Mouse (Mus musculus) ES-E14 (cell line): ENCODE results near the gene Tle2. TPM values are rescaled to one million over a fixed set of nuclear protein-coding genes. Genes with fewer than 3 reads are reported as not detected.

Experiments
- DNase-seq: peaks from one replicate; pipeline ENCODE4 v3.0.0-alpha.2; 2013; ENCODE audit warnings: low read depth, low spot score
- H3K27ac ChIP-seq: 2 replicates; pipeline ENCODE4 v1.5.1; 2012; ENCODE audit warnings: low read depth, mild to moderate bottlenecking, low read length, moderate library complexity, mixed read lengths; ENCODE audit not compliant: poor library complexity, insufficient read depth, severe bottlenecking
- H3K36me3 ChIP-seq: 2 replicates; pipeline ENCODE4 v1.6.1; 2012; ENCODE audit warnings: mild to moderate bottlenecking, low read length, moderate library complexity, mixed read lengths; ENCODE audit not compliant: control insufficient read depth, poor library complexity, insufficient read depth, severe bottlenecking
- H3K4me1 ChIP-seq, 2 experiments: fragments of 150-350 bp in 1 of 2; sonication (generic) in 1 of 2; 2 replicates each; pipeline ENCODE4 v1.6.1; 2012; ENCODE audit warnings: low read length in 2 of 2, mild to moderate bottlenecking in 1 of 2, mixed read lengths in 1 of 2; ENCODE audit not compliant: control insufficient read depth in 2 of 2, insufficient read depth in 2 of 2, poor library complexity in 1 of 2
- H3K4me3 ChIP-seq, 2 experiments: fragments of 150-350 bp in 1 of 2; sonication (generic) in 1 of 2; 2 replicates each; pipeline ENCODE4 v1.5.1; 2012; ENCODE audit warnings: low read length in 2 of 2, low read depth in 1 of 2, mild to moderate bottlenecking in 1 of 2, mixed read lengths in 1 of 2; ENCODE audit not compliant: insufficient read depth in 1 of 2, poor library complexity in 1 of 2, severe bottlenecking in 1 of 2
- H3K9ac ChIP-seq: 2 replicates; pipeline ENCODE4 v1.6.1; 2012; ENCODE audit warnings: low read depth, mild to moderate bottlenecking, low read length, mixed read lengths; ENCODE audit not compliant: poor library complexity, insufficient read depth, severe bottlenecking
- H3K9me3 ChIP-seq: fragments of 150-350 bp; sonication (generic); 2 replicates; pipeline ENCODE4 v1.6.1; 2012; ENCODE audit warnings: low read depth, mild to moderate bottlenecking, low read length; ENCODE audit not compliant: control insufficient read depth, insufficient read depth
- CHD2 ChIP-seq: IDR thresholded peaks from 2 replicates; pipeline ENCODE4 v1.6.1; 2014; ENCODE audit warnings: mild to moderate bottlenecking, low read depth, low read length, inconsistent platforms
- HCFC1 ChIP-seq: IDR thresholded peaks from 2 replicates; pipeline ENCODE4 v1.6.1; 2012; ENCODE audit warnings: low read length, inconsistent platforms, borderline replicate concordance; ENCODE audit not compliant: insufficient read depth
- MAFK ChIP-seq: IDR thresholded peaks from 2 replicates; pipeline ENCODE4 v1.6.1; 2014; ENCODE audit warnings: mild to moderate bottlenecking, low read depth, low read length, inconsistent platforms; ENCODE audit not compliant: insufficient read depth
- ZC3H11A ChIP-seq: IDR thresholded peaks from 2 replicates; pipeline ENCODE4 v1.6.1; 2012; ENCODE audit warnings: low read depth, mild to moderate bottlenecking, inconsistent platforms, low read length, borderline replicate concordance
- ZNF384 ChIP-seq: IDR thresholded peaks from 2 replicates; pipeline ENCODE4 v1.6.1; 2012; ENCODE audit warnings: low read depth, low read length, inconsistent platforms
- in situ Hi-C, 2 experiments: fragments of 600-800 bp; cut with MboI; formaldehyde crosslinking; loops; one replicate each; pipeline ENCODE4 v1.15.1; 2025; ENCODE audit warnings: low sequenced_read_pairs in 2 of 2, inconsistent platforms in 1 of 2; ENCODE audit not compliant: unreplicated experiment in 2 of 2
- total RNA-seq: library from RNA; depleted of rRNA; stranded (reverse); fragments of 300-350 nt; gene quantifications from 2 replicates; pipeline ENCODE4 v1.2.3, GENCODE M21; 2012

Gene Tle2
- total RNA-seq, 1 experiment, result 2.4 TPM

DNA sequence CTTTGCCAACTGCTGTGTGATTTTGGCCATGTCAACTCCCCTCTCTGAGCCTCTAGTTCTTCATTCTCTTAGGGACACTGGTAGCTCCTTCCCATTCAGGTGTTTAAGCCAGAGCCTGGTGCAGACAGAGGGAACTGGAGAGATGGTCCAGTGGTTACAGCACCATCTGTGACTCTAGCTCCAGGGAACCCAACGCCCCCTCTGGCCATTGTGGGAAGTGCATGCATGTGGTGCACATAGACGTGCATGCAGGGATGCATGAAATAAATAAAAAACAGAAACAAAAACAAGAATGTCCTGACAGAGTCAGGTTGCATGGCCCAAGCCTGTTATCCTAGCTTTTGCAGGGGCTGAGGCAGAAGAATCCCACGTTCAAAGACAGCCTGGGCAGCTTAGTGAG, 18.1 kb upstream of the Tle2 start:
- DNase-seq, result no peak
- in situ Hi-C loops, result no loop called here
- TF ChIP-seq ZC3H11A (no peak), HCFC1 (no peak), ZNF384 (no peak), CHD2 (no peak), MAFK (no peak)
- no peaks in the 10 kb centered on the region for H3K36me3 ChIP-seq
- no peak overlapping the region for H3K27ac ChIP-seq
- H3K4me3 ChIP-seq, result no peak overlapping the region
- H3K9ac ChIP-seq, result no peak overlapping the region
- peaks cover 3 to 22% of the 10 kb centered on the region in 2 experiments; a peak in 3 of 4 replicates for H3K4me1 ChIP-seq
- H3K9me3 ChIP-seq, result no peaks in the 10 kb centered on the region

DNA sequence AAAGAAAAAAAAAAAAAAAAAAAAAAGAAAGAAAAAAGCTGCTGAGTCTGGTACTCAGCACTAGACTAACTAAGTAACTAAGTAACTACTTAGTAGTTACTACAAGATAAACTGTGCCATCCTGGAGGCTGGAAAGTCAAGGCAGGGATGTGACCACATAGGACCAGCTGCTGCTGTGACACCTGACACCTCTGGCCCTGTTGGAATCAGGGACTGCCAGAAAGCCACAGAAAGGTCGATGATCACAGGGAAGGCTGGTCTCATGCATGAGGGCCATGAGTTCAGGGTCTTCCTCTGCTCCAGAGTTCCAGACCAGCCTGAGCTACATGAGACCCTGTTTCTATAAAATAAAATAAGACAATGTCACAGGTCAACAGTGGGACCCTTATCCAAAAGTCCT, 16.9 kb upstream of the Tle2 start:
- in situ Hi-C loops, result no loop called here
- no peak overlapping the region; the same call in 1 of the 2 replicates for H3K27ac ChIP-seq
- peaks cover 7 to 23% of the 10 kb centered on the region in 2 experiments; a peak in 3 of 4 replicates for H3K4me1 ChIP-seq
- TF ChIP-seq ZNF384 (no peak), MAFK (no peak), CHD2 (no peak), ZC3H11A (no peak), HCFC1 (no peak)
- no peak overlapping the region for H3K4me3 ChIP-seq
- no peak for DNase-seq
- H3K9ac ChIP-seq, result no peak overlapping the region
- H3K36me3 ChIP-seq, result no peaks in the 10 kb centered on the region
- H3K9me3 ChIP-seq, result no peaks in the 10 kb centered on the region

DNA sequence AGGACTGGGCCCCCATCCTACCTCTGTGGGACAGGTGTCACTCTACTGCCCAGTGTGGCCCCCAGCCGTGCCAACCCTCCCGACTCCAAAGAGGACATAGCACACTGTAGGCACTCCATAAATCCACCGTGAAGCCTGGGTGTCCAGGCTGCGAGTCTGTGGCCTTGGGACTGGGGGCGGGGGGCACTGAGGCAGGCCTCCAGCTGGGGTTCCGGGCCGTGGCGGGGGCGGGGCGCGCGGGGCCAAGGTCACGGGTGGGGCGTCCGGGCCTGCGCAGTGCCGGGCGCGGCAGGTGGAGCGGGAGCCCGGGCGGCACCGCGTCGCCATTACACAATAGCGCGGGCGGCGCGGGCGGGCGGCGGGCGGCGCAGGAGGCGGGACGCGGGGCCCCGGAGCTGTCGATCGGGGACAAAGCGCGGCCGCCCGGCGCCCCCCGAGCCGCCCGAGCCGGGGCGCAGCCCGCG, 15.2 kb upstream of the Tle2 start, which contains the start of gene Aes:
Aes (plus strand) TSS at position 326 of the 464 bp plus-strand sequence.
- TF ChIP-seq CHD2 (no peak), MAFK (no peak), HCFC1 (no peak), ZNF384 (no peak), ZC3H11A (no peak)

DNA sequence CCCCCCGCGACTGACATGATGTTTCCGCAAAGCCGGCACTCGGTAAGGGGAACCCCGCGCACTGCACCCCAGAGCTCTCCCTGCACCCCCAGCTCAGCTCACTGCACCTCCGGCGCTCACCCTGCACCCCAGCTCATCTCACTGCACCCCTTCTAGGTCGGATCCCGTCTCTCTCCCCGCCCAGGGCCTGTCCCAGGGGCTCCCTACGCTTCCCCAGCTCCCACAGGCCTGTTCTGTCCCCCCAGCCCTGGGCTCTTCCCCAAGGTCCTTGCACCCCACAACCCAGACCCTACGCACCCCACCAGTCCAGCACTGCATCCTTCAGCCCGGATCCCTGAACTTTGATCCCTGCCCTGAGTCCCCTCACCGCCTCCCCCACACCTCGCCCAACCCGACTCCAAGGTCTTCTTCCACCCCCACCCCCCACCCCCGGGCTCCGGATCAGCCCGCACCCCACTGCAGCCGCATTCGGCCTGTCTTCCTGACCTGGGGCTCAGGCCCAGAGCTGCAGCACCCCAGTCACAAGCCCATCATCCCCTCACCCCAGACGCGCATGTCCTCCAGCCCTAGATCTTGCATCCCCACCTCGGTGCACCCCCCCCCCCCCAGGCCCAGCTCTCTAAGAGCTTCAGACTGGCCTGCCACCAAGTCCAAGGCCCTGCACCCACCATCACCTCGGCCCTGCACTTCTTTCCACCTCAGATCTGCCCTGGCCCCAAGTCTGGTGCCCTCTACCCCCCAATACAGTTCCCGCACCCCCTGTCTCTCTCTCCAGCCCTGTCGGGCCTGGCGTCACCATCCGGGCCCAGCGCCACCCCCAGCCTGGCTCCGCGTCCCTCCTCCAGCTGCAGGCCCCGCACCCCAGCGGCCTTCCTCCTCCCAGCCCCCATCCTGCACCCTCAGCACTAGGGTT, 14.5 kb upstream of the Tle2 start:
- Histone ChIP-seq H3K27ac (peak overlapping the region; percentile 26; the same call in 1 of the 2 replicates), H3K36me3 (no peaks in the 10 kb centered on the region), H3K4me1 (peaks cover 8 to 31% of the 10 kb centered on the region in 2 experiments; a peak in 3 of 4 replicates), H3K4me3 (peak overlapping the region; percentile 84 to 85), H3K9me3 (no peaks in the 10 kb centered on the region), H3K9ac (peak overlapping the region; percentile 81)
- in situ Hi-C loops, result no loop called here
- DNase-seq, result no peak
- TF ChIP-seq ZC3H11A (no peak), ZNF384 (no peak), MAFK (no peak), HCFC1 (no peak)

More for the DNA sequence above, 15.2 kb upstream of the Tle2 start, which contains the start of gene Aes:
- in situ Hi-C loops, result no loop called here
- Histone ChIP-seq H3K36me3 (no peaks in the 10 kb centered on the region), H3K27ac (peak within 1 kb of the TSS; percentile 42; the same call in 1 of the 2 replicates), H3K4me1 (peaks cover 10 to 28% of the 10 kb centered on the region in 2 experiments; a peak in 3 of 4 replicates), H3K9me3 (no peaks in the 10 kb centered on the region), H3K9ac (peak within 1 kb of the TSS; percentile 81), H3K4me3 (peak within 1 kb of the TSS; percentile 84 to 85)
- DNase-seq, result no peak
